Mouse (Mus musculus) stomach, embryonic 14.5 days (tissue): ENCODE results near the gene Dctn2. TPM values are rescaled to one million over a fixed set of nuclear protein-coding genes. Genes with fewer than 3 reads are reported as not detected.

Source experiments
- ATAC-seq: fragments of 200-750 bp; cut with Nextera tagmentation; 2 replicates; pipeline ENCODE4 v1.8.0; 2017; ENCODE audit warnings: low read depth, moderate TSS enrichment; ENCODE audit not compliant: insufficient number of reproducible peaks, insufficient read depth, low FRiP score
- H3K27ac ChIP-seq: fragments of 300-500 bp; sonication (generic); 2 replicates; pipeline ENCODE4 v1.5.1; 2014; ENCODE audit warnings: mild to moderate bottlenecking, low read length, moderate library complexity, mixed read lengths
- H3K27me3 ChIP-seq: fragments of 300-500 bp; sonication (generic); 2 replicates; pipeline ENCODE4 v1.6.1; 2014; ENCODE audit warnings: low read length, control low read depth, mixed read lengths; ENCODE audit not compliant: control insufficient read depth, insufficient read depth
- H3K36me3 ChIP-seq: fragments of 300-500 bp; sonication (generic); 2 replicates; pipeline ENCODE4 v1.6.1; 2014; ENCODE audit warnings: mild to moderate bottlenecking, control low read depth, low read length, moderate library complexity, mixed read lengths; ENCODE audit not compliant: control insufficient read depth, insufficient read depth
- H3K4me1 ChIP-seq: fragments of 300-500 bp; sonication (generic); 2 replicates; pipeline ENCODE4 v1.6.1; 2014; ENCODE audit warnings: low read length, control low read depth, mixed read lengths; ENCODE audit not compliant: control insufficient read depth, insufficient read depth
- H3K4me2 ChIP-seq: fragments of 300-500 bp; sonication (generic); replicated peaks from 2 replicates; pipeline ENCODE4 v1.6.1; 2014; ENCODE audit warnings: low read depth, low read length, control low read depth
- H3K4me3 ChIP-seq: fragments of 300-500 bp; sonication (generic); 2 replicates; pipeline ENCODE4 v1.5.1; 2014; ENCODE audit warnings: low read depth, low read length, control low read depth
- H3K9ac ChIP-seq: fragments of 300-500 bp; sonication (generic); replicated peaks from 2 replicates; pipeline ENCODE4 v1.6.1; 2014; ENCODE audit warnings: low read depth, mild to moderate bottlenecking, control low read depth, low read length, moderate library complexity, mixed read lengths
- H3K9me3 ChIP-seq: fragments of 300-500 bp; sonication (generic); 2 replicates; pipeline ENCODE4 v1.6.1; 2016; ENCODE audit warnings: low read depth, low read length, control low read depth; ENCODE audit not compliant: control insufficient read depth
- WGBS: fragments of 180-500 bp; shearing (Covaris S2); extraction: QIAGEN DNeasy Blood & Tissue Kit; methylation state at CpG from one replicate; pipeline ENCODE4 v1.1.7; 2014; 5-methylcytosine and 5-hydroxymethylcytosine counted together
- polyA plus RNA-seq: library from polyadenylated mRNA; unstranded; fragments of >200 nt; fragmentation: Nextera tagmentation; extraction: Ambion mirVana; gene quantifications from 2 replicates; pipeline ENCODE4 v1.2.1, GENCODE M21; 2014

Dctn2 gene
- polyA plus RNA-seq, 1 experiment from 2014 or later, result 177 TPM

GRCm38 (mm10) chr10:127288328-127288799 is 22.2 kb downstream of the Dctn2 start:
- H3K36me3 ChIP-seq, result peaks cover 44% of the 10 kb centered on the region
- H3K4me2 ChIP-seq, result peak overlapping the region; percentile 96
- no peaks in the 10 kb centered on the region for H3K27me3 ChIP-seq
- peak overlapping the region; percentile 98 for H3K27ac ChIP-seq
- H3K4me3 ChIP-seq, result peak overlapping the region; percentile 64
- peak; percentile 19; the same call in 1 of the 2 replicates for ATAC-seq
- H3K9ac ChIP-seq, result peak overlapping the region; percentile 54
- WGBS, result 2% methylated on average over 28 of the region's 28 CpGs
- no peaks in the 10 kb centered on the region for H3K9me3 ChIP-seq
- peaks cover 49% of the 10 kb centered on the region for H3K4me1 ChIP-seq

- Histone ChIP-seq H3K27ac (peak within 1 kb of the TSS; percentile 98), H3K27me3 (no peaks in the 10 kb centered on the region), H3K9me3 (no peaks in the 10 kb centered on the region), H3K4me1 (peaks cover 49% of the 10 kb centered on the region), H3K4me3 (peak within 1 kb of the TSS; percentile 64), H3K36me3 (peaks cover 42% of the 10 kb centered on the region), H3K9ac (peak within 1 kb of the TSS; percentile 54), H3K4me2 (peak within 1 kb of the TSS; percentile 96)
- ATAC-seq, result peak; percentile 20
- under 1% methylated on average over 33 of the region's 65 CpGs for WGBS
Measured at GRCm38 (mm10) chr10:127288800-127289572, 22.8 kb downstream of the Dctn2 start, which contains the start of gene Mbd6. Gene Mbd6 (minus strand): TSS chr10:127289018.

- H3K9ac ChIP-seq, result peak overlapping the region; percentile 54
- H3K4me3 ChIP-seq, result peak overlapping the region; percentile 64
- H3K27ac ChIP-seq, result peak overlapping the region; percentile 98
- no peaks in the 10 kb centered on the region for H3K27me3 ChIP-seq
- peak; percentile 11; the same call in 1 of the 2 replicates for ATAC-seq
- H3K4me1 ChIP-seq, result peaks cover 49% of the 10 kb centered on the region
- WGBS, result under 1% methylated on average over 15 of the region's 15 CpGs
- H3K4me2 ChIP-seq, result peak overlapping the region; percentile 96
- H3K9me3 ChIP-seq, result no peaks in the 10 kb centered on the region
- peaks cover 41% of the 10 kb centered on the region for H3K36me3 ChIP-seq
Measured at GRCm38 (mm10) chr10:127289573-127290191, 23.5 kb downstream of the Dctn2 start.

- H3K4me3 ChIP-seq, result peak overlapping the region; percentile 64
- ATAC-seq, result peak; percentile 92
- H3K27ac ChIP-seq, result peak overlapping the region; percentile 98
- H3K9me3 ChIP-seq, result no peaks in the 10 kb centered on the region
- peak overlapping the region; percentile 96 for H3K4me2 ChIP-seq
- WGBS, result under 1% methylated on average over 41 of the region's 47 CpGs
- peaks cover 41% of the 10 kb centered on the region for H3K36me3 ChIP-seq
- H3K27me3 ChIP-seq, result no peaks in the 10 kb centered on the region
- H3K9ac ChIP-seq, result peak overlapping the region; percentile 50
- H3K4me1 ChIP-seq, result peaks cover 48% of the 10 kb centered on the region
Measured at GRCm38 (mm10) chr10:127290307-127290929, 24.2 kb downstream of the Dctn2 start.

- Histone ChIP-seq H3K27me3 (no peaks in the 10 kb centered on the region), H3K4me2 (peak overlapping the region; percentile 83), H3K36me3 (peaks cover 41% of the 10 kb centered on the region), H3K9ac (peak overlapping the region; percentile 50), H3K4me3 (peak overlapping the region; percentile 64), H3K9me3 (no peaks in the 10 kb centered on the region), H3K27ac (peak overlapping the region; percentile 90), H3K4me1 (peaks cover 42% of the 10 kb centered on the region)
- ATAC-seq, result peak; percentile 30; the same call in 1 of the 2 replicates
- WGBS, result 3% methylated on average over 19 of the region's 19 CpGs
Measured at GRCm38 (mm10) chr10:127290930-127291880, 25.0 kb downstream of the Dctn2 start.

GRCm38 (mm10) chr10:127291881-127292638 is 25.9 kb downstream of the Dctn2 start:
- Histone ChIP-seq H3K9ac (peak overlapping the region; percentile 50), H3K4me2 (peak overlapping the region; percentile 83), H3K4me1 (peaks cover 34% of the 10 kb centered on the region), H3K4me3 (peak overlapping the region; percentile 64), H3K36me3 (peaks cover 37% of the 10 kb centered on the region), H3K27ac (peak overlapping the region; percentile 90; the same call in 1 of the 2 replicates), H3K27me3 (no peaks in the 10 kb centered on the region), H3K9me3 (no peaks in the 10 kb centered on the region)
- no peak for ATAC-seq
- WGBS, result 23% methylated on average over 5 of the region's 5 CpGs

GRCm38 (mm10) chr10:127292987-127293538 is 26.9 kb downstream of the Dctn2 start:
- Histone ChIP-seq H3K9me3 (no peaks in the 10 kb centered on the region), H3K9ac (no peak overlapping the region), H3K4me1 (peaks cover 25% of the 10 kb centered on the region), H3K4me2 (no peak overlapping the region), H3K36me3 (peaks cover 43% of the 10 kb centered on the region), H3K27me3 (no peaks in the 10 kb centered on the region), H3K27ac (no peak overlapping the region), H3K4me3 (no peak overlapping the region)
- ATAC-seq, result no peak
- WGBS, result 78% methylated on average over 6 of the region's 6 CpGs
